Mouse (Mus musculus) layer of hippocampus, adult 2 months (tissue): ENCODE results near the gene Ky. TPM values are rescaled to one million over a fixed set of nuclear protein-coding genes. Genes with fewer than 3 reads are reported as not detected.

ENCODE experiments used
- DNase-seq, 2 experiments: peaks; one replicate each; pipeline ENCODE4 v3.0.0; 2022; ENCODE audit warnings: low spot score in 2 of 2
- H3K27ac ChIP-seq: fragments of 200-600 bp; 2 replicates; pipeline ENCODE4 v1.8.1; 2022
- H3K4me3 ChIP-seq: fragments of 200-600 bp; 2 replicates; pipeline ENCODE4 v1.8.1; 2022; ENCODE audit warnings: mild to moderate bottlenecking
- CTCF ChIP-seq: fragments of 200-600 bp; conservative IDR thresholded peaks from 2 replicates; pipeline ENCODE4 v1.8.1; 2022; ENCODE audit warnings: antibody characterized with exemption, mild to moderate bottlenecking, moderate library complexity
- long read RNA-seq, 2 experiments: library from polyadenylated mRNA; stranded (forward); transcript quantifications; one replicate each; pipeline ENCODE4 v2.0.0; 2021; ENCODE audit warnings: borderline mapping rate in 2 of 2
- total RNA-seq, 2 experiments: library from RNA; stranded (reverse); gene quantifications; 2 replicates each; pipeline ENCODE4 v1.2.3; 2021

Ky gene
- 1 to 10 TPM; 3.0 to 5.2 TPM for total RNA-seq
- long read RNA-seq, experiment 1, partial matches to known transcripts, result 1 of 1 reads
- long read RNA-seq, experiment 1, other reads (novel, unspliced or antisense), result 0 of 1 reads
- long read RNA-seq, experiment 2, full-length matches to known transcripts, result 1 of 1 reads
- long read RNA-seq, experiment 2, partial matches to known transcripts, result 0 of 1 reads
- long read RNA-seq, experiment 2, other reads (novel, unspliced or antisense), result 0 of 1 reads

- peak within 1 kb of the TSS; percentile 56 for H3K4me3 ChIP-seq
- H3K27ac ChIP-seq, result peak within 1 kb of the TSS; percentile 66
- DNase-seq, result no peak
- peak; percentile 31 for TF ChIP-seq CTCF
These were observed at the start of gene Ky for GRCm38 (mm10) chr9:102505700-102506585. TSS of gene Ky (plus strand) at chr9:102505750.

GRCm38 (mm10) chr9:102462251-102462650, 43.3 kb upstream of the Ky start:
- no peak overlapping the region for H3K4me3 ChIP-seq
- no peak overlapping the region for H3K27ac ChIP-seq
- no peak for TF ChIP-seq CTCF

GRCm38 (mm10) chr9:102465044-102465443, 40.5 kb upstream of the Ky start:
- TF ChIP-seq CTCF, result no peak
- Histone ChIP-seq H3K4me3 (no peak overlapping the region), H3K27ac (no peak overlapping the region)
- DNase-seq, result no peak

More at GRCm38 (mm10) chr9:102462251-102462650, 43.3 kb upstream of the Ky start:
- no peak for DNase-seq

GRCm38 (mm10) chr9:102465726-102466125, 39.8 kb upstream of the Ky start:
- H3K27ac ChIP-seq, result no peak overlapping the region
- DNase-seq, result no peak
- no peak overlapping the region for H3K4me3 ChIP-seq
- TF ChIP-seq CTCF, result no peak

- TF ChIP-seq CTCF, result no peak
- no peak for DNase-seq
These were observed 35.3 kb upstream of the Ky start for GRCm38 (mm10) chr9:102470076-102470819.

GRCm38 (mm10) chr9:102477767-102478450, 27.6 kb upstream of the Ky start:
- no peak for TF ChIP-seq CTCF
- H3K27ac ChIP-seq, result no peak overlapping the region
- no peak overlapping the region for H3K4me3 ChIP-seq
- peak; percentile 60 for DNase-seq

More at GRCm38 (mm10) chr9:102470076-102470819, 35.3 kb upstream of the Ky start:
- H3K27ac ChIP-seq, result no peak overlapping the region
- H3K4me3 ChIP-seq, result no peak overlapping the region

- Histone ChIP-seq H3K27ac (no peak overlapping the region), H3K4me3 (no peak overlapping the region)
- no peak for TF ChIP-seq CTCF
- no peak for DNase-seq
These were observed 27.1 kb upstream of the Ky start for GRCm38 (mm10) chr9:102478451-102478835.

- Histone ChIP-seq H3K27ac (no peak overlapping the region), H3K4me3 (no peak overlapping the region)
- TF ChIP-seq CTCF, result peak; percentile 73
- no peak for DNase-seq
These were observed 26.5 kb upstream of the Ky start for GRCm38 (mm10) chr9:102479022-102479421.

GRCm38 (mm10) chr9:102492031-102492795, 13.3 kb upstream of the Ky start:
- DNase-seq, result no peak
- TF ChIP-seq CTCF, result peak; percentile 75
- Histone ChIP-seq H3K27ac (no peak overlapping the region), H3K4me3 (no peak overlapping the region)

GRCm38 (mm10) chr9:102493044-102493443, 12.5 kb upstream of the Ky start:
- DNase-seq, result no peak
- TF ChIP-seq CTCF, result no peak
- Histone ChIP-seq H3K27ac (no peak overlapping the region), H3K4me3 (no peak overlapping the region)

- Histone ChIP-seq H3K27ac (no peak overlapping the region), H3K4me3 (no peak overlapping the region)
- TF ChIP-seq CTCF, result no peak
- DNase-seq, result no peak
These were observed 11.6 kb upstream of the Ky start for GRCm38 (mm10) chr9:102493916-102494315.

- DNase-seq, result no peak
- no peak for TF ChIP-seq CTCF
- Histone ChIP-seq H3K4me3 (no peak overlapping the region), H3K27ac (no peak overlapping the region)
These were observed 11.1 kb upstream of the Ky start for GRCm38 (mm10) chr9:102494454-102494853.
